Mouse (Mus musculus) adipocyte (in vitro differentiated cells): ENCODE measurements at regions not wholly inside any gene's neighbourhood (a gene's known extent, or its start where the extent isn't known, plus 50 kb on each side); places are given as distances from the start of the nearest gene placed in this dataset.

ENCODE experiments used
- DNase-seq: peaks from one replicate; pipeline ENCODE4 v3.0.0-alpha.2; 2016; ENCODE audit warnings: low spot score

DNA sequence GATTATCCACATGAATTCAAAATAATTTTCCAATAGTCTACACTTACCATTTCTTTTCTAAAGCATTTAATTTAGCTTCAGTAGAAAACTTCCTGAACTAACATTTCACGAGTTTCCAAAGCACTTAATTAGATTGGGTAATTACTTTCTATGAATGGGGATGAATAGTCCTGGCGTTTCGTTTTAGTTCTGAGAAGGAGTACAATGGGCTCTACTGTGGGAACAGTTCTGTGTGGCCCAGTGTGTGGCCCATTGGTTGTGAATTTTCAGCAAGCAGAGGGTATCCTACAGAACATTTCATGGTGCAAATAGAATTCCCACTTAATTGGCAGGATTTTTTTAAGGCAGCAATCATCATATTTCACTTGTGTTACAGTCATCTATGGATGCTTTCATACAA, 95.5 kb downstream of the 1700017N19Rik start:
- no peak for DNase-seq

DNA sequence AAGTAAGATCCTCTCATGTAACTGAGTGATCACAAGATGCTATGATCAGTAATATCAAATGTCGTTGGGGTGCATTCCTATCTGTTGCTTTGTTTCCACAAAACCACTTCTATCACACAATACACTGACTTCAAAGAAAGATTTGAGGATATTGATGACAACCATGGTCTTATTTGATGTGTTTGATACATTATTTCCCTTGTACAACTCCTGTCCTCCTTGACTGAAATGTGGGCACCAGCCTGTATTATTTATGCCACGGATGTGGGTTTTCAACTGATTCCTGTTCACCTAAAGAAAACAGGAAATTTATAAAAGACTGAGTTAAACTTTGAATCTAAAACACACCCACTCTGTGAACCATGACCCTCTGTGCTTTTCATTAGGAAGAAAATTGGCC, 105.7 kb downstream of the 1700017N19Rik start:
- no peak for DNase-seq

DNA sequence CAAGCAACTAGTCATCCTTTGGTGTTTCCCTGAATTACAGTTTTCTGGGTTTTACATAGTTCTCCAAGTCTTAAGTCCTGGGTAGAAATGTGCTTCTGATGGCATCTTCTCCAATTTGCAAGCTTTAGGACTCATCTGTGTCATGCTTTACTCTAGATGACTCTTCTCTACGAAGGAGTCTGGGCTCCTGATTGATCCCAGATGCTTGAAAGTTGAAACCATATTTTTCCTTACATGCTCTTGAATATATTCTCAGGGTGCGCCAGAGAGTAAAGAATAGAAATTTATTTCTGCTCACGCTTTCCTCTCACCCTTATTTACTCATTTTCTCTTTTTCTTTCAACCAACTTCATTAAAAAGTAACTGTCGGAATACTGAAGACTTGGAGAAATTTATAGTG, 108.9 kb downstream of the 1700017N19Rik start:
- DNase-seq: no peak

DNA sequence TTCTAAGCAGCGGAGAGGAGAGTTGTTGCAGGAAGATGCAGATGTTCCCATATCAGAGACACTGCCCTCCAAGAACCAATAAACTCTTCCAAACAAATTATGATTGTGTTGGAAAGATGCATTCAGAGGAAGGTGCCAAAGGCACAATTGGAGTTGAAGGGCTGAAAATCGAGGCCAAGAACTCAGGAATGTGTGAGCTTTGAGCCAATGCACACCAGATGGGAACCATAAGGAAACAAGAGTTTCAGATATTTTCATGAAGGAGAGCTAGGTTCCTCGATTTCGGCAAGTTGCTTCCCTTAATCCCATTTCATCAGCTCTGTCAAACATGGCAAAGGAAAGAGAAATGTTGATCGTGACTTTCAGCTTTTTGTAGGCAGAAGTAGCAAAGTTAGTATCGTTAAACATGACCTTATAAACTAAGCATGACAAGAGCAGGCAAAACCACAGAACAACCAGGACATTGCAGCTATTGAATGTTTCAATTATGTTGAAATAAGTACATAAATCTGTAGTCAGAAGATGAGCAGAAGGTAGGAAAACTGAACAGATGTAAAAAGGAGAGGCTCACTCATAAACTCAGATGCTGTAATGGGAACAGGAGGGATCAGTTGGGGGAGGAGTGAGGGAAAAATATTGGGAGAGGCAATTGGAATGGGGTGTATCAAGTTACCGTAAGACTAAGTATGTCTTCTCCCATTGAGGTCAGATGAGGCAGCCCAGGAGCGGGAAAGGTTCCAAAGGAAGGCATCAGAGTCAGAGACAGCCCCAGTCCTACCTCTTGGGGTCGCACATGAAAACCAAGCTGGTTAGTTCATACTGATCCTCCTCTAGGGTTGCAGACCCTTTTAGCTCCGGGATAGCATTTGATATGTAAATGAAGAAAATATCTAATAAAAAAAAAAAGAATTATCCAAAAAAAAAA, 110.3 kb downstream of the 1700017N19Rik start:
- no peak for DNase-seq

DNA sequence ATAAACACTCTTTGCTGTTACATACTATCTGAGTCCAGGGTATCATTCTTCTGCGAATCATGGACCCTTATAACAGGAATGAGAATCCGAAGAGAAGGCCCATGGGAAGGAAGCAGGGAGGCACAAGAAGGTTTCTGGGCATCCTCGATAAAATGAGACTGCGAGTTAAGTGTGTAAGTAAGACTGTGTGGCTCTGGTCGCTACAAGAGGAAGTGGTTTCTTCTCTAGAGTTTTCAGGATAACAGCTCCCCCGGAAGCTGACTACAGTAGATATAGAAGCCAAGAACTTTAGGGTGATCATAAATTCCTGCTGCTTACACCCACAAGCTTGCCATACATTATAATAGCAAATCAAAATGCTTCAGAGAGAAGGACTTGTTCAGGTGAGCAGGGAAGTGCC, 111.7 kb downstream of the 1700017N19Rik start:
- DNase-seq: no peak

DNA sequence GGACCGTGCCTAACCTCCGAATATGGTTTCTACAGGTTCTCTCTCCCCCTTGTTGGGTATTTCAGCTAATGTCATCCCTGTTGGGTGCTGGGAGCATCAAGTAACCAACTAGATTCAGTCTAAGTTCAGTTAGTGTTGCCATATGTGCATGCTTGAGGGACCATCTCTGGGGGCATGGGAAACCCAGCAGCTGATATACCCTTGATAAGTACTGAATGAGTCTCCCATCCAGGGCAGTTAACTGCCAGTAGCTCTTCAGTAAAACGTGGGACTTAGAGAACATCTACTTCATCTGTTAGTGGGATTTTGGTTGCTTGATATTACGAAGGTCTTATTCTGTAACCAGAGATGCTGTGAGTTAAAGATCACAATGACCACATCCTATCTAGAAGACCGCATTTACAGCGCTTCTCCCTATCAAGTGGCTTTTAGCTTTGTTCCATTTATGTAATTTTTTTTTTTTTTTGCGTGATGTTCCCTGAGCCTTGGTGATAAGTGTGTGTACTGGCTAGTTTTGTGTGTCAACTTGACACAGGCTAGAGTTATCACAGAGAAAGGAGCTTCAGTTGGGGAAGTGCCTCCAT, 125.9 kb downstream of the 1700017N19Rik start:
- no peak for DNase-seq

DNA sequence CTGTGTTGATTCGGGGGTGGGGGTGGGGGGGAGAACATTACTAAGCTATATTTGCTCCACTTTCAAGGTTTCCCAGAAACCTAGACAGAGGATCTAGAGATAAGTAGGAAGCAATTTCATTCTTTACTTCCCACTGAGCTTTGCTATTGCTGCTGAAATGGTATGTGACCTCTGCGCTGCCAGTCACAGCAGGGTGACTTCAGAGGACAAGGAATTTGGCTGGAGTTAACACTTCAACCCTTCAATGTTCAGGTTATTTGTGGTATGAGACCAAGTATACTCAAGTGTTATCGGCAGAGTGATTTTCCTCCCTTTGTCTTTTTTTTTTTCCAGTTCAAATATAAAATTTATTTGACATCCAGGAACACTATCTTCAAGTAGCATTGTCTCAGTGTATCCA, 128.3 kb downstream of the 1700017N19Rik start:
- no peak for DNase-seq

DNA sequence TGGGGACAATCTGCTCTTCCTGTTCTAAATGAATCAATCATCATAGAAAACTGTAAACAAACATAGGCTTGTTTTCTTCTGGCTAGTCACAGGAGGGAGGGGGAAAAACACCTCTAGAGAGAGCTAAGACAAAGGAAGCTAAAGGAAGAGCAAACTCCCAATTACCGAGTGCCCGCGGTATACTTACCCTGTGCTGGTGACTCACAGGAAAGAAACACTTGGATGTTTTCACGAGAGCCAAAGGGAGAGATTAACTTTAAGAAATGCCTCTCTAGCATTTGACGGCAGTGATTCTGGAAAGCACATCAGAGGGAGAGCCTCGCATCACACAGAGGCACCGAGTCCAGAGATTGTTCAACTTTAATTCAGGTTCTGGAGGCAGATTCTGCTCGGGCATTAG, 151.0 kb downstream of the 1700017N19Rik start:
- no peak for DNase-seq

DNA sequence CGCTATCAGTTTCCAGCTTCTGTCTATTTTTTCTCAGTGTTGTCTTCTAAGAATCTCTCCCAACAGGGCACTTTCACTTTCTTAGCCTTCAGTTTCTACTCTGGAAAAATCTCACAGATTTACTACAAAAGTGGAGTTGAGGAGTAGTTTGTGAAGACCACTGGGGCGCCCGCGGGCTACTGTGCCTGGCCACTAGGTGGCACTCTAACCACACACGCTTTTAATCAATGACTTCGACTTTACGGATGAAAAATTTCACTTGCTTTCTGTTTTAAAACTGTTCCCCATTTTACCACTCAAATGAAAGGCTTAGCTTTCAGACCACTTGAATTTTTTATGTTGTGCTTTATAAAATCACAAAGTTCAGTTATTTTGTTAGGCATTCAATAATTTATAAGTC, 151.8 kb downstream of the 1700017N19Rik start:
- DNase-seq: peak; percentile 15

DNA sequence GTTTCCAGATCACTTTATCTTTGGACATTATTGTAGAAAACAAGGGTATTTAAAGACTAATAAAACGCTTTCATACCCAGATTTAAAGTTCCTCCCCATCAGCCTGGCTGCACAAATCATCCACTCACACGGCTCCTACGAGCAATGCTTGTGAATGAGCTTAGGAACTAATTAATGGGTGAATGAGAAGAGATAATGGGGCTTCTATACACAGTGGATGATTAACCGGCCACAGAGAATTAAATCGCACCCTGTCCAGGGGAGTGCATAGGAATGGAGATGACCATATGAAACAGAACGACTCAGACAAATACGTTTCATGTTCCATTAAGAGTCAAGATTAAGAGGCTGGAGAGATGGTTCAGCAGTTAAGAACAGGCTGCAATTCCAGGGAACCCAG, 155.9 kb downstream of the 1700017N19Rik start:
- DNase-seq: no peak

DNA sequence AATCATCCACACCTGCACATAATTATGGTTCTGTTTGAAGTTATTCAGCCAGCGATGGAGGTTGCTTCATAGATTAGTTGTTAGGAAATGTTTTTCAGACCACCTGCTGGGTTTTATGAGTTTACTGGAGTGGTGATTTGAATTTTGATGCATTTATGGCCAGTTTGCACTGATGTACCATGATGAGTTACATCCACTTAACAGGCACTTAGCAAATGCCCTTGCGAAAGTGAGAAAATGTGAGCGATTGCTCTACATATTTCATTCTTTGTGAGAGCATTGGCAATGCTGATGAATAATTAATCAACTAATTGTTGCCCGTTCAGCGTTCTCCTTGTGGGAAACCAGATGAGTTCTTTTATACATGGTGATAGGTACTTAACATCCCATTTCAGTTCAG, 164.7 kb downstream of the 1700017N19Rik start:
- DNase-seq: no peak

DNA sequence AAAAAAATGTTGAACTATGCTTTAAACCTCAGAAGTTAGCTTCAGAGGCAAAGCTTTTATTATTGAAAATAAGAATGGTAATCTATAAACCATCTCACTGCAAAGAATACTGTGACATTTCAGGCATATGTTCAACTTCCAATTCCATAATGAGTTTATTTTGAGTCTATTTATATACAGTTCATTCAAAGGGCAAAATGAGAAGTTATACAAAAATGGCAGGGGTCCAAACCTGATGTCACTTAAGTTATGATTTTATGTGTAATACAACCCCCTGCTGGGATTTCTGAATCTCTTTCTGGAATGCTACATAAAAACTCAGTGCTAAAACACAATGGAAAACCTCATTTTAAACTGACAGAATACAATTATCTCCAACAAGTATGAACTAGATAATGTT, 184.0 kb downstream of the 1700017N19Rik start:
- DNase-seq: no peak

DNA sequence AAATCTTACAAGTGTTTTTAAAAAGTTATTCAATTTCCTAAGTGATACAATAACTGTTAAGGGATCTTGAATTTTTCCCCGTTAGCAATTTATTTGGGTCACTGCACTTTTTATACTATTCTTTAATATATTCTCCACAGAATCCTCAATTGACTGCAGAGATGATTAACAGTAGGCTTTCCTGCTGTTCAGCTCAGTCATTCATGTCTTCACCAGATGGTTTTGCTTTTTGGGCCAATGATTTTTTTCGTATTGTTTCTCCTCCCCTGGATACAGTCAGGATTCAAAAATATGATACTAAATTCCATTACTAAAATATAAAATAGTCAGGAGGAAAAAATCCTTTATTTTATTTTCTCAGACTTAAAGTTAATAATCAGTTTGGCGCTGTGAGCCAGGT, 201.9 kb downstream of the 1700017N19Rik start:
- DNase-seq: no peak

DNA sequence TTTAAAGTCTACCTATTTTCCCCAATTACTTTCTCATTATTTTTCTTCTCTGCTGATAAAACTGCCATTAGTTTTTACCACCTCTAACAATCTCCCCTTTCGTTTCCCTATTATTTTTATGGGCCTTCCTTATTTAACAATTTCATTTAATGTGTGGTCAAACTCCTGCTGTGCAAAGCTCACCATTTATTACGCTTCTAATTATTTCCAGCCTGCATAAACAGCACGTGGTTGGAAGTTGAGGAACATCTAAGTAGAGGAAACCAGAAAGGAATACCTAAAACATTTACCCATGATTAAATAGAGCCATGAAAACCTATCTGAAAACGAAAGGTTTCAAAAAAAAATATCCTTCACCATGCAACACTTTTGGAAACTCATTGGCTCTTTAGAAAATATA, 202.3 kb downstream of the 1700017N19Rik start:
- DNase-seq: no peak

DNA sequence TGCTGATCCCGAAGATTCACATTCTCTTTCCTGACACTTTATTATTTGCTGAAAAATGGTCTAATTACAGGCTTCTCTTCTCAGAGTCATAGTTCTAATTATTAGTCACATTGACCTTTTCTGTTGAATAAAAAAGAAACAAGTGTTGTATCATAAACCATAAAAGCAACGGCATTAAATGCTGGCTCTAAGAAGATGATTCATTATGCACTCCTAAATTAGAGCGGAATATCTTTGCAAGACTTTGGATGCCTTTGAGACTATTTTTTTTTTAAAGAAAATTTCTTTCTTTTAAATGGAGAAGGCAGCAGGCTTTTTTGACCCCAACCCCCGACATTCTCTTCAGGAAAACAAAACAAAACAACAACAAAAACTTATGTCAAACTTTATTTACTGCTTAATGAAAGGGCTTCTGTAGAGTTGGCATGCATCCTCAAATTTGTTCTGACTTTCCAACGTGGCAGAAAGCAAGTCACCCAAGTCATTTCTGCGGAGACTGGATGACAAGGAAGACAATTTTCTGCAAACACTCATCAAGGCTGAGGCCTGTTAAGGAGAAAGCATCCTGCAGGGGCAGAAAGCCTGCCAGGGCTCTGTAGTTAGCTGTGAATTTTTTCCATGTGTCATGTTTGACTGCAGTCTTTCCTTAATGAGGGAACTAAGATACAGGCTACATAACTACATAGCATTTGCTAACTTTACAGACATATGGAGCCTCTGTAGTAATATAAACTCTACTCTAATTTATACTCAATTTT, 205.1 kb downstream of the 1700017N19Rik start:
- no peak for DNase-seq

DNA sequence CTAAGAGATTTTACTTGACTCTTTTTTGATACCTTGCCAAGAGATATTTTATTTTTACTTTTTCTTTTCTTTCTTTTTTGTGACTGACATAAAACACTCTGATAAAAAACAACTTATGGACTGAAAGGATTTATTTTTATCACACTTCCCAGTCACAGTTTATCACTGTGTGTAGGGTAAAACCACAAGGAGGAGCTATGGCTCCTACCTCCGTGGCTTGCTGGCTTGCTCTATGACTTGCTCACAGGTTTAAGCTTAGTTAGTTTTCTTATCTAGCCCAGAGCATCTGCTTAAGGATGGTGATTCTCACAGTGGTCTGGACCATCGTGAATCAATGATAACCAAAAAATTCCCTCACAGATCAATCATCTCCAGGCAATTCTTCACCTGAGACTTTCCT, 221.4 kb downstream of the 1700017N19Rik start:
- no peak for DNase-seq

DNA sequence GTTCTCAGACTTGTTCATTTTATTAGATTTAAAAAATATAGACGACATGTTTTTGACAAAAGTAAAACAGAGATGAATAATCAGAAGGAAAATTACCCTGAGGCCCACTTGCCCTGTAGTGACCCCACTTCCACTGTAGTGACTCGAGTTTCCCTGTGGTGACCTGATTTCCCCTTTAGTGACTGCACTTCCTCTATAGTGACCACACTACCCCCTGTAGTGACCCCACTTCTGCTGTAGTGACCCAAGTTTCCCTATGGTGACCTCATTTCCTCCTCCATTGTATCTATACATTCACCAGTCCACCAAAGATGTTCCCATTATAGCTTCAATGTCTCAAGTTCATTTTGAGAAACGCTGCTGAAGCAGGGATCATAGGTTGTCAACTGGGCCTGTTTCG, 244.5 kb downstream of the 1700017N19Rik start:
- no peak for DNase-seq

DNA sequence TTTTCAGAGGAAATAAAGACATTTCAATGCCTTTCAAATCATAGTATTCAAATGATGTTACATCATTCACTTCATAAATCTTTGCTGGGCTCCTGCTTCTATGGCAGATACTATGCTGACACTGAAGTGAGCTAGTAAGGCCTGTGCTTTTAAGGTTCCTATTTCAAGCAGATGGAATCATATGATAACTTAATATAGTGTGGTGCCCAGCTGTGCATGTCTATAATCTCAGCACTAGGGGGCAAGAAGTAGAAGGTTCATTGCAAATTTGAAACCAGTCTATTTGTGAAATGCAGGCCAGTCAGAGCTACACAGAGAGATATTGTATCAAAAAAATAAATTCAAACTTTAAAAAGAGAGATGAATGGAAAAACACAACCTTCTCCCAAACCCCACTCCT, 262.9 kb downstream of the 1700017N19Rik start:
- no peak for DNase-seq

DNA sequence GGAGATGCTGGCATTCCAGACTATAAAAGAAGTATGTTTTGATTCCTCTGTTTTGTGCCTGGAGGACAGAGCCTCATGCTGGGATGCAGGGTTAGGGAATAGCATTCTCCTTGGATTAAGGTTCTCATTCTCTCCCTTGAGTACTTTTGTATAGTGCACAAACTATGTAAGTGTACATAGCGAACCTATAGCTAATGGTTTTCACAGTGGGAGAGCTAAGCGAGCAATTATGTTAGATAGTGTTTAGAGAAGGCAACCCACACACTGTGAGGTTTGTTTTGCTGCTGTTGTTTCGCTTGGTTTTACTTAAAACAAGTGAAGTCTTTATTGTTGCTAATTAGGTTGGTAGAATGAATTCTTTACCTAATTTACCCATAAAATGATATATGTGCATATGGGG, 266.2 kb downstream of the 1700017N19Rik start:
- DNase-seq: no peak

DNA sequence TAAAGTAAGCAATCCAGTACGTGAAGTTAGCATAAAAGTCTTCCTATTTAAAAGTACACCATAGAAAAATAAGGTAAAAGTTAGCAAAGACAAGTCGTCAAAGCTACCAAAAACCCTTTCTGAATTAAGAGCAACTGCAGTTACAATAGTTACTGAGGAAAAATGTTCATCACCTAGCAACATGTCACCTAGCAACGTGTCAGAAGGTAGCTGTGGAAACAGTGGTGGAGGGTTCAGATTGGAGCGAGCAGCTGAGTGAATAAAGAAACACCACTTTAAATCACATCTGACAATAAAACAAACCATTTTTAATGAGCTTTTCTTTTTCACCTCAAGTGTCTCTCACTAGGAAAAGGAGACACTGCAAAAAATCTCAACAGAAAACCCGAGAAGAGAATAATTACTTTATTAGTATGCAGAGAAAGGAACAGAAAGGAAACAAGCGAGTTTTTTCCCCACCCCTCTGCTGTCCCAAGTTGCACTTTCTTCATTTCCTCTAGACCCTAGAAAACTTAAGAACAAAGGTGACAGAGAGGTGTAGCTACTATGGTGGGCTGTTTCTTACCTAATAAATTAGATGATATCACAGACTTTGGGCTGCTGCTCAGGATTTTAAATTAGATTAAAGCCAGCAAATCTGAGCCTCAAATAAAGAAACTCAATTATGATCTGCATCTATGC, 275.4 kb downstream of the 1700017N19Rik start:
- DNase-seq: no peak

DNA sequence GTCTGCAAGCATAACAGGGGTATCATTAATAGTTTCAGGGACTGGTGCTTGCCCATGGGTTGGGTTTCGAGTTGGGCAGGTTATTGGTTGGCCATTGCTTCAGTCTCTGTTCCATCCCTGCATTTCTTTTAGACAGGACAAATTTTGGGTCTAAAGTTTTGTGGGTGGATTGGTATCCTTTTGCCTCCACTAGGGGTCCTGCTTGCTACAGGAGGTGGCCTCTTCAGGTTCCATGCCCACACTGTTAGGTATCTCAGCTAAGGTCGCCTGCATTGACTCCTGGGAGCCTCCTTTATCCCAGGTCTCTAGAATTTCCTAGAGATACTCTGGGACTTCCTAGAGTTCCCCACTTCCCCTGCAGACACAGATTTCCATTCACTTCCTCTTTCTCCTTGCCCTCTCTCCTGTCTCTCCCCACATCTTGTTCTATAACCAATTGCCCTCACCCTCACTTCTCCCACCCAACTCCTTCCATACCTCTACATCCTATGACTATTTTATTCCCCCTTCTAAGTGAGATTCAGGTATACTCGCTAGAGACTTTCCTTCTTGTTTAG, 278.2 kb downstream of the 1700017N19Rik start:
- no peak for DNase-seq

DNA sequence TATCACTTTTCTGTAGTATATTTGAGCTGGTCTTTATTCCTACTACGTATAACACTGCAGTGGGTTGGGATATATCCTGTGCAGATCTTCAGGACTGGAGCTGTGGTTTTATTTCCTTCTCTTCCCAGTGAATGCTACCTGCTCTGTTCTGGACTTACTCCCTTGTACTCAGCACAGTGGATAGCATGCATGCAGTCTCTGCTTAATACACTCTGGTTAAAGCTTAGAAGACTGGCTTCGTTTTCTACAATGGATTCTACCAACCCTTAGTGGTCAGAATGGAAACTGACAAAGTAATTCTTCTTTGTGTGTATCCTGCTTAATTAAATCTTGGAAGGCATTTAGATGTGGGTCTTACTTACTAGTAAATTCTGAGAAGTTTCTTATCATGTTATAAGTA, 292.3 kb downstream of the 1700017N19Rik start:
- no peak for DNase-seq
